Mouse (Mus musculus) ovary, postnatal 36 days (tissue): ENCODE results near the gene Cep72.
"Not testable (repeated sequence)": the region's sequence is repeated elsewhere in the genome, so short reads cannot be mapped to it uniquely, and the experiment has no call there.

ENCODE experiments used
- DNase-seq: peaks from one replicate; pipeline ENCODE4 v3.0.0; 2022; ENCODE audit warnings: low spot score, mixed read lengths

Gene Cep72

GRCm38 (mm10) chr13:74061613-74062377 is at the start of gene Cep72:
TSS of gene Cep72 (minus strand) at chr13:74062299.
- peak; percentile 93 for DNase-seq

- no peak for DNase-seq
Observed at GRCm38 (mm10) chr13:74107410-74107809, 45.3 kb upstream of the Cep72 start.

- DNase-seq: no peak
Observed at GRCm38 (mm10) chr13:74104417-74104816, 42.3 kb upstream of the Cep72 start.

GRCm38 (mm10) chr13:74102831-74103582 is 40.9 kb upstream of the Cep72 start:
- no peak for DNase-seq

GRCm38 (mm10) chr13:74102108-74102830 is 40.2 kb upstream of the Cep72 start:
- DNase-seq: no peak

- no peak for DNase-seq
Observed at GRCm38 (mm10) chr13:74098913-74099312, 36.8 kb upstream of the Cep72 start.

- peak; percentile 78 for DNase-seq
Observed at GRCm38 (mm10) chr13:74096715-74097363, 34.7 kb upstream of the Cep72 start.

GRCm38 (mm10) chr13:74095936-74096335 is 33.8 kb upstream of the Cep72 start:
- no peak for DNase-seq

GRCm38 (mm10) chr13:74090265-74090664 is 28.2 kb upstream of the Cep72 start:
- no peak for DNase-seq

- DNase-seq: no peak
Observed at GRCm38 (mm10) chr13:74073369-74073768, 11.3 kb upstream of the Cep72 start.

GRCm38 (mm10) chr13:74071714-74072113 is 9.6 kb upstream of the Cep72 start:
- no peak for DNase-seq

GRCm38 (mm10) chr13:74071244-74071643 is 9.1 kb upstream of the Cep72 start:
- DNase-seq: not testable (repeated sequence)

GRCm38 (mm10) chr13:74066576-74066975 is 4.5 kb upstream of the Cep72 start:
- DNase-seq: no peak

GRCm38 (mm10) chr13:74063340-74064050 is 1.4 kb upstream of the Cep72 start:
- no peak for DNase-seq

- no peak for DNase-seq
Observed at GRCm38 (mm10) chr13:74062378-74063128, 454 bp upstream of the Cep72 start.

GRCm38 (mm10) chr13:74058081-74058480 is 4.0 kb downstream of the Cep72 start:
- DNase-seq: no peak

- DNase-seq: no peak
Observed at GRCm38 (mm10) chr13:74056194-74056593, 5.9 kb downstream of the Cep72 start.

GRCm38 (mm10) chr13:74039926-74040325 is 22.2 kb downstream of the Cep72 start:
- no peak for DNase-seq

- no peak for DNase-seq
Observed at GRCm38 (mm10) chr13:74035776-74036175, 26.3 kb downstream of the Cep72 start.

- no peak for DNase-seq
Observed at GRCm38 (mm10) chr13:74034756-74035155, 27.3 kb downstream of the Cep72 start.

GRCm38 (mm10) chr13:74031133-74031532 is 31.0 kb downstream of the Cep72 start:
- no peak for DNase-seq
